Mouse (Mus musculus) heart, adult 2 months (tissue): ENCODE measurements around the gene Gatd1.

Experiments used
- CTCF ChIP-seq: fragments of 200-600 bp; IDR thresholded peaks from 2 replicates; pipeline ENCODE4 v1.8.1; 2022; ENCODE audit warnings: antibody characterized with exemption, mild to moderate bottlenecking, moderate library complexity
- POLR2A ChIP-seq: fragments of 200-500 bp; IDR thresholded peaks from 2 replicates; pipeline ENCODE4 v1.6.1; 2011; ENCODE audit warnings: mild to moderate bottlenecking, low read depth, low read length, control low read depth; ENCODE audit not compliant: insufficient read depth

- no peak for TF ChIP-seq CTCF
- TF ChIP-seq POLR2A = no peak
Measured at GRCm38 (mm10) chr7:141369918-141370317, 44.0 kb downstream of the Gatd1 start.
